Mouse (Mus musculus) MEL (cell line): ENCODE measurements around the gene Acyp1.

Source experiments
- CHD2 ChIP-seq: IDR thresholded peaks from 2 replicates; pipeline ENCODE4 v1.6.1; 2011; ENCODE audit warnings: low read length, improper control_type of control experiment
- CTCF ChIP-seq, 3 experiments: IDR thresholded peaks in 2 of 3; conservative IDR thresholded peaks in 1 of 3; 2 replicates each; pipeline ENCODE4 v1.5.1; 2011 to 2012; ENCODE audit warnings: low read length in 3 of 3, low read depth in 2 of 3, mild to moderate bottlenecking in 2 of 3, improper control_type of control experiment in 1 of 3, inconsistent platforms in 1 of 3, mixed read lengths in 1 of 3, moderate library complexity in 1 of 3; ENCODE audit not compliant: control insufficient read depth in 1 of 3, insufficient read depth in 1 of 3, poor library complexity in 1 of 3, severe bottlenecking in 1 of 3
- ELF1 ChIP-seq: IDR thresholded peaks from 2 replicates; pipeline ENCODE4 v1.6.1; 2014; ENCODE audit warnings: low read depth, mild to moderate bottlenecking, inconsistent platforms, low read length, improper control_type of control experiment, moderate library complexity
- EP300 ChIP-seq, 2 experiments: IDR thresholded peaks; 2 replicates each; pipeline ENCODE4 v1.6.1; 2011; ENCODE audit warnings: improper control_type of control experiment in 2 of 2, low read length in 2 of 2, low read depth in 1 of 2, mild to moderate bottlenecking in 1 of 2
- GATA1 ChIP-seq: IDR thresholded peaks from 2 replicates; pipeline ENCODE4 v1.6.1; 2011; ENCODE audit warnings: low read depth, low read length, improper control_type of control experiment
- MEF2A ChIP-seq: IDR thresholded peaks from 2 replicates; pipeline ENCODE4 v1.6.1; 2014; ENCODE audit warnings: low read depth, mild to moderate bottlenecking, inconsistent platforms, low read length, improper control_type of control experiment; ENCODE audit not compliant: poor library complexity, insufficient replicate concordance, severe bottlenecking; ENCODE audit errors: extremely low read depth
- NRF1 ChIP-seq: IDR thresholded peaks from 2 replicates; pipeline ENCODE4 v1.6.1; 2014; ENCODE audit warnings: low read depth, mild to moderate bottlenecking, inconsistent platforms, low read length, improper control_type of control experiment, moderate library complexity; ENCODE audit not compliant: poor library complexity, insufficient read depth, severe bottlenecking
- POLR2A ChIP-seq, 2 experiments: IDR thresholded peaks; 2 replicates each; pipeline ENCODE4 v1.6.1; 2011 to 2012; ENCODE audit warnings: low read length in 2 of 2, mild to moderate bottlenecking in 2 of 2, control low read depth in 1 of 2, improper control_type of control experiment in 1 of 2, low read depth in 1 of 2, moderate library complexity in 1 of 2; ENCODE audit not compliant: control insufficient read depth in 1 of 2, insufficient read depth in 1 of 2, poor library complexity in 1 of 2
- UBTF ChIP-seq: IDR thresholded peaks from 2 replicates; pipeline ENCODE4 v1.6.1; 2012; ENCODE audit warnings: low read depth, mild to moderate bottlenecking, inconsistent platforms, low read length, improper control_type of control experiment, moderate library complexity, borderline replicate concordance; ENCODE audit not compliant: insufficient read depth

GRCm38 (mm10) chr12:85337567-85338311 lies 49.5 kb upstream of the Acyp1 start:
- TF ChIP-seq UBTF (no peak), EP300 (IDR thresholded peaks at IDR 0.05; ENCODE audit: low read depth in 1 of 2, low read length in 2 of 2) (peak; percentile 55 to 56; a peak in 3 of 4 replicates), POLR2A (IDR thresholded peaks at IDR 0.05; ENCODE audit: control insufficient read depth in 1 of 2, insufficient read depth in 1 of 2, low read depth in 1 of 2, low read length in 2 of 2, poor library complexity in 1 of 2) (0 out of 4 replicates have a peak, but pooled peaks of 1 of the 2 experiments have one; percentile 17), CTCF (IDR thresholded peaks at IDR 0.05 in 2 of 3, conservative IDR thresholded peaks at IDR 0.05 in 1 of 3; ENCODE audit: control insufficient read depth in 1 of 3, insufficient read depth in 1 of 3, low read depth in 2 of 3, low read length in 3 of 3, poor library complexity in 1 of 3, severe bottlenecking in 1 of 3) (no peak), ELF1 (no peak), NRF1 (no peak), GATA1 (peak; percentile 62; the same call in 1 of the 2 replicates), MEF2A (0 out of 2 replicates have a peak, but pooled peaks have one; percentile 53), CHD2 (no peak)
